ENCODE assay signal across 33 mouse cellular contexts in the genomic region with DNA sequence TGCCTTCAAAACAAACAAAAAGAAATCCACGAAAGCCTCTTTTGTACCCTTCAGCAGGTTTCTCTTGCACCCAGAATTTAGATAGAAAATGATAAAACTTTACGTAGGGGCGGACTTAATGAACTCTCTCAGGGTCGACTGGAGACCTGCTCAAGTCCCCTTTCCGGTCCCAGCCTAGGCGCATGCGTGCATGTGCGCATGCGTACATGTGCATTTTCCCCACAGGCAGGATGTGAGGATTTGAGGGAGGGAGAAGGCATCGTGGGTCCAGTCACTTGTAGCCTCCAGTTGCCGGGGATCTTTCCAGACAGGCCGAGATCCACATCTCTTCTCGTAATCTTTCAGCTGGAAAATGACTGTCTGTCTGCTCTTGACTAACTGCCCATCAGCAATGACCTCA. TPM values are rescaled to one million over a fixed set of nuclear protein-coding genes. Genes with fewer than 3 reads are reported as not detected.
"Had no signal": no experiment of that assay in that cellular context is flagged by ENCODE, and none has a peak within 500 bp of the region (broad histone marks: within the 10 kb centered on the region; RNA-seq: fewer than 3 reads in every experiment).

No protein-coding gene starts in this region.

- H3K27ac ChIP-seq: limb, embryonic 10.5 days; limb, embryonic 12.5 days; limb, embryonic 13.5 days; limb, embryonic 15.5 days; liver, embryonic 12.5 days; liver, embryonic 13.5 days; liver, embryonic 14.5 days; liver, embryonic 15.5 days; lung, embryonic 15.5 days; macrophage; midbrain, embryonic 10.5 days; midbrain, embryonic 12.5 days; midbrain, embryonic 15.5 days; neural tube, embryonic 12.5 days had no signal

- DNase-seq: liver, embryonic 13.5 days; liver, postnatal 0 days; lung, adult 18-20 months; lung, adult 2 months; lung, postnatal 10 days; lung, postnatal 14 days; lung, postnatal 36 days had no signal

- H3K4me1 ChIP-seq: limb, embryonic 12.5 days; midbrain, embryonic 12.5 days; midbrain, embryonic 15.5 days; neural tube, embryonic 12.5 days had no signal

- H3K9me3 ChIP-seq: limb, embryonic 10.5 days; limb, embryonic 12.5 days; limb, embryonic 13.5 days; limb, embryonic 15.5 days; liver, embryonic 12.5 days; liver, embryonic 13.5 days; liver, embryonic 15.5 days; lung, embryonic 15.5 days; midbrain, embryonic 12.5 days; midbrain, embryonic 13.5 days; midbrain, embryonic 15.5 days; neural tube, embryonic 12.5 days had no signal

- H3K27me3 ChIP-seq: limb, embryonic 12.5 days; limb, embryonic 13.5 days; limb, embryonic 15.5 days; liver, embryonic 12.5 days; liver, embryonic 13.5 days; liver, embryonic 15.5 days; lung, embryonic 15.5 days; midbrain, embryonic 13.5 days; midbrain, embryonic 15.5 days; neural tube, embryonic 12.5 days had no signal

- H3K4me2 ChIP-seq: limb, embryonic 12.5 days; limb, embryonic 13.5 days; limb, embryonic 15.5 days; liver, embryonic 11.5 days; liver, embryonic 12.5 days; liver, embryonic 13.5 days; liver, embryonic 15.5 days; lung, embryonic 14.5 days; lung, embryonic 15.5 days; midbrain, embryonic 11.5 days; midbrain, embryonic 12.5 days; midbrain, embryonic 13.5 days; midbrain, embryonic 15.5 days; neural tube, embryonic 12.5 days had no signal

- H3K9ac ChIP-seq: limb, embryonic 12.5 days; limb, embryonic 13.5 days; limb, embryonic 15.5 days; liver, embryonic 12.5 days; liver, embryonic 13.5 days; liver, embryonic 14.5 days; liver, embryonic 15.5 days; liver, postnatal 0 days; lung, embryonic 14.5 days; lung, embryonic 15.5 days; midbrain, embryonic 12.5 days; midbrain, embryonic 13.5 days; midbrain, embryonic 15.5 days; neural tube, embryonic 12.5 days had no signal

- H3K36me3 ChIP-seq: limb, embryonic 10.5 days; limb, embryonic 12.5 days; limb, embryonic 13.5 days; limb, embryonic 15.5 days; liver, embryonic 12.5 days; liver, embryonic 13.5 days; liver, embryonic 15.5 days; lung, embryonic 15.5 days; midbrain, embryonic 10.5 days; midbrain, embryonic 12.5 days; midbrain, embryonic 13.5 days; midbrain, embryonic 15.5 days; neural tube, embryonic 12.5 days had no signal

- H3K4me3 ChIP-seq: limb, embryonic 10.5 days; limb, embryonic 12.5 days; limb, embryonic 13.5 days; limb, embryonic 15.5 days; liver, embryonic 12.5 days; liver, embryonic 13.5 days; liver, embryonic 15.5 days; lung, embryonic 15.5 days; megakaryocyte, embryonic 14.5 days; midbrain, embryonic 10.5 days; midbrain, embryonic 12.5 days; midbrain, embryonic 13.5 days; midbrain, embryonic 15.5 days; myocyte; neural tube, embryonic 12.5 days had no signal

- ATAC-seq: liver, embryonic 12.5 days; liver, postnatal 0 days; midbrain, embryonic 16.5 days had no signal

RNA-seq across cellular contexts. Expression of a gene that starts 19.3 kb away (rescaled TPM):
- polyA plus RNA-seq: liver, adult 2 months; macrophage had no signal

RNA-seq across cellular contexts. Expression of a gene that starts 31.6 kb away (rescaled TPM):
- polyA plus RNA-seq: macrophage had no signal

RNA-seq across cellular contexts. Expression of a gene that starts 59.2 kb away (rescaled TPM):
- polyA plus RNA-seq: limb, embryonic 10.5 days; limb, embryonic 11.5 days; limb, embryonic 12.5 days; limb, embryonic 13.5 days; liver, adult 2 months; liver, embryonic 12.5 days; liver, embryonic 16.5 days; lung, embryonic 15.5 days; midbrain, embryonic 10.5 days; midbrain, embryonic 12.5 days; midbrain, embryonic 13.5 days; midbrain, embryonic 14.5 days; midbrain, embryonic 15.5 days; midbrain, postnatal 0 days; myocyte; neural tube, embryonic 11.5 days; neural tube, embryonic 12.5 days had no signal
